Mouse (Mus musculus): ENCODE data around the gene Zfp958. TPM values are rescaled to one million over a fixed set of nuclear protein-coding genes. Genes with fewer than 3 reads are reported as not detected.

Zfp958 gene
- polyA plus RNA-seq, 1 experiment from 2014 or later, result 22.2 TPM

DNA sequence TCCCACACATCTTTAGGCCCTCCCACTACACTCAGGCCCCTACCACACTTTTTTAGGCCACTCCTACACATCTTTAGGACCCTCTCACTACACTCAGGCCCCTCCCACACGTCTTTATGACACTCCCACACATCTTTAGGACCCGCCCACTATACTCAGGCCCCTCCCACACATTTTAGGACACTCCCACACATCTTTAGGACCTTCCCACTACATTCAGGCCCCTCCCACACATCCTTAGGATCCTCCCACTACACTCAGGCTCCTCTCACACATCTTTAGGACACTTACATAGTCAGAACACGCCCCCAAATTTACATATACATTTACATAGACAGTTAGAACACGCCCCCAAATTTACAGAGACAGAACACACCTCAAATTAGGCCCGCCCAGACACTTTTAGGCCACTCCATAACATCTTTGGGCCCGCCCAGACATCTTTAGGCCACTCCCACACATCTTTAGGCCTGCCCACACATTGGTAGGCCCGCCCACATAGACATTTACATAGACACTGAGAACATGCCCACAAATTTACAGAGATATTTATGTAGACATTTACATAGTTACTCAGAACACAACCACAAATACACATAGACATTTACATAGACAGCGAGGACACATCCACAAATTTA, 66.1 kb downstream of the Zfp958 start:
- H3K9me3 ChIP-seq (ENCODE audit: control insufficient read depth, low read length), result no peaks in the 10 kb centered on the region
- no peak for ATAC-seq (ENCODE audit: low read depth)
- WGBS, result 78% methylated on average over 8 of the region's 8 CpGs
- peaks cover 3% of the 10 kb centered on the region; the same call in 1 of the 2 replicates for H3K4me1 ChIP-seq (ENCODE audit: control insufficient read depth, insufficient read depth, low read length)
- H3K36me3 ChIP-seq (ENCODE audit: control insufficient read depth, insufficient read depth, low read length), result no peaks in the 10 kb centered on the region
- H3K27me3 ChIP-seq (ENCODE audit: control insufficient read depth, insufficient read depth, low read length), result no peaks in the 10 kb centered on the region
- no peak overlapping the region; the same call in 1 of the 2 replicates for H3K9ac ChIP-seq (replicated peaks; ENCODE audit: low read depth, low read length)
- H3K4me3 ChIP-seq (ENCODE audit: low read depth, low read length), result peak overlapping the region; percentile 60
- peak overlapping the region; percentile 97; the same call in 1 of the 2 replicates for H3K27ac ChIP-seq (ENCODE audit: low read depth, low read length)
- peak overlapping the region; percentile 49; the same call in 1 of the 2 replicates for H3K4me2 ChIP-seq (ENCODE audit: low read depth, low read length)

DNA sequence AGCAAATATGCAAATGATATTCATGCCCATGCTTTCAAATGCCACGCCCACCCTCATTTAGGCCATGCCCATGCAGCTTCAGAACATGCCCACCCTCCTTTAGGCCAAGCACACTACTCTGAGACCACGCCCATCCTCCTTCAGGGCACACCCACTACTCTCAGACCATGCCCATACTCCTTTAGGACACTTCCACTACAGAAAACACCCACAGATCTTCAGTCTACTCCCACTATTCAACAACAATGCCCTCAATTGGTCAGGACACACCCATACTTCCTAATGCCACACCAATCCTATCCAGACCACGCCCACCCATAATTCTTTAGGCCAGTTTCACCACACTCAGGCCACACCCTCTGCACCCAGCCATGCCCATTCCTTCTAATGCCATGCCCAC, 66.8 kb downstream of the Zfp958 start:
- no peak for ATAC-seq (ENCODE audit: low read depth)
- H3K36me3 ChIP-seq (ENCODE audit: control insufficient read depth, insufficient read depth, low read length), result no peaks in the 10 kb centered on the region
- H3K4me2 ChIP-seq (ENCODE audit: low read depth, low read length), result no peak overlapping the region
- no peaks in the 10 kb centered on the region for H3K27me3 ChIP-seq (ENCODE audit: control insufficient read depth, insufficient read depth, low read length)
- no peaks in the 10 kb centered on the region for H3K9me3 ChIP-seq (ENCODE audit: control insufficient read depth, low read length)
- peaks cover 3% of the 10 kb centered on the region; the same call in 1 of the 2 replicates for H3K4me1 ChIP-seq (ENCODE audit: control insufficient read depth, insufficient read depth, low read length)
- 93% methylated on average over 3 of the region's 3 CpGs for WGBS
- H3K4me3 ChIP-seq (ENCODE audit: low read depth, low read length), result no peak overlapping the region
- no peak overlapping the region for H3K9ac ChIP-seq (replicated peaks; ENCODE audit: low read depth, low read length)
- no peak overlapping the region for H3K27ac ChIP-seq (ENCODE audit: low read depth, low read length)

Other genes with a start within 250 kb of the Zfp958 start
- 46.2 and 46.5 TPM in 2 replicates for gene Cers4, start 120.1 kb upstream of the Zfp958 start, polyA plus RNA-seq (2014; fragmentation: Nextera tagmentation; extraction: Ambion mirVana)
- 5.9 and 6.4 TPM in 2 replicates for gene Shcbp1, start 166.4 kb downstream of the Zfp958 start, polyA plus RNA-seq (2014; fragmentation: Nextera tagmentation; extraction: Ambion mirVana)